In genomic region chr12:3414956-3415355, GRCm38 (mm10) we compare ENCODE assay signal across 16 mouse cellular contexts.
"Had no signal": no experiment of that assay in that cellular context is flagged by ENCODE, and none has a peak within 500 bp of the region (broad histone marks: within the 10 kb centered on the region; RNA-seq: fewer than 3 reads in every experiment).

No protein-coding gene starts in this region.

- H3K27me3 ChIP-seq: midbrain, embryonic 13.5 days; neural tube, embryonic 13.5 days; neural tube, embryonic 15.5 days; stomach, embryonic 15.5 days had no signal

- DNase-seq: lung, adult 18-20 months; lung, embryonic 14.5 days; lung, postnatal 10 days; lung, postnatal 4 days; right cerebral cortex, postnatal 14 days; thymus, adult 2 months; thymus, postnatal 25 days had no signal

- H3K27ac ChIP-seq: liver, embryonic 14.5 days; midbrain, embryonic 10.5 days; midbrain, embryonic 13.5 days; neural tube, embryonic 13.5 days; neural tube, embryonic 15.5 days; stomach, embryonic 15.5 days; stomach, postnatal 0 days had no signal

- H3K9ac ChIP-seq: liver, embryonic 14.5 days; lung, embryonic 14.5 days; midbrain, embryonic 13.5 days; neural tube, embryonic 13.5 days; neural tube, embryonic 15.5 days; stomach, embryonic 15.5 days had no signal

- H3K4me1 ChIP-seq: midbrain, embryonic 10.5 days; midbrain, embryonic 13.5 days; neural tube, embryonic 13.5 days; neural tube, embryonic 15.5 days; stomach, embryonic 15.5 days had no signal

- H3K4me3 ChIP-seq: midbrain, embryonic 10.5 days; midbrain, embryonic 13.5 days; myocyte; neural tube, embryonic 13.5 days; neural tube, embryonic 15.5 days; stomach, embryonic 15.5 days had no signal

- H3K9me3 ChIP-seq: midbrain, embryonic 13.5 days; neural tube, embryonic 13.5 days; neural tube, embryonic 15.5 days; stomach, embryonic 15.5 days had no signal

- ATAC-seq: midbrain, embryonic 13.5 days; midbrain, embryonic 16.5 days had no signal

- H3K4me2 ChIP-seq: lung, embryonic 14.5 days; midbrain, embryonic 13.5 days; neural tube, embryonic 13.5 days; neural tube, embryonic 15.5 days; stomach, embryonic 15.5 days had no signal
